Mouse (Mus musculus): ENCODE measurements around the gene Entpd4b. TPM values are rescaled to one million over a fixed set of nuclear protein-coding genes. Genes with fewer than 3 reads are reported as not detected.
"Not testable (repeated sequence)": the region's sequence is repeated elsewhere in the genome, so short reads cannot be mapped to it uniquely, and the experiment has no call there.

Entpd4b gene
- polyA plus RNA-seq (2012; rRNA removed): 60.9 and 61.5 TPM in 2 replicates

- not testable (repeated sequence) for DNase-seq (ENCODE audit: low read depth)
These were observed at the start of gene Entpd4b for GRCm38 (mm10) chr14:69555110-69555831. TSS of gene Entpd4b (plus strand) at chr14:69555424.

- DNase-seq (ENCODE audit: low read depth): not testable (repeated sequence)
These were observed 48.2 kb upstream of the Entpd4b start for GRCm38 (mm10) chr14:69507000-69507399.

DNA sequence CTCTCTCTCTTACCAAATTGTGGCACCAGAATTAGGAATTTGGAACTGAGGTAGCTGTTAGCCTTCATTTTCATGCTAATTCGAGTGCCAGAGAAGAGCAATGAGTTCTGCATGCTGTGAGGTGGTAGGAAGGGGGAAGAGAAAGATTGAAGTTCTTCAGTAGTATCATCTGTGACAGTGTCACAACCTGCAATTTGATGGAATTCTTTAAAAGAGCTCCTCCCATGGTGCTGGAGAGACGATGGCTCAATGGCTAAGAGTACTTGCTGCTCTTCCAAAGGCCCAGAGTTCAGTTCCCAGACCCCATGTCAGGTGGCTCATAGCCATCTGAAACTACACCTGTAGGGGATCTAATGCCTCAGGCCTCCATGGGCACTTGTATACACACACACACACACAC lies 42.8 kb upstream of the Entpd4b start, which contains the start of gene Gm27179:
Gm27179 (minus strand) TSS at position 101 of the 400 bp plus-strand sequence.
- not testable (repeated sequence) for DNase-seq (ENCODE audit: low read depth)

DNA sequence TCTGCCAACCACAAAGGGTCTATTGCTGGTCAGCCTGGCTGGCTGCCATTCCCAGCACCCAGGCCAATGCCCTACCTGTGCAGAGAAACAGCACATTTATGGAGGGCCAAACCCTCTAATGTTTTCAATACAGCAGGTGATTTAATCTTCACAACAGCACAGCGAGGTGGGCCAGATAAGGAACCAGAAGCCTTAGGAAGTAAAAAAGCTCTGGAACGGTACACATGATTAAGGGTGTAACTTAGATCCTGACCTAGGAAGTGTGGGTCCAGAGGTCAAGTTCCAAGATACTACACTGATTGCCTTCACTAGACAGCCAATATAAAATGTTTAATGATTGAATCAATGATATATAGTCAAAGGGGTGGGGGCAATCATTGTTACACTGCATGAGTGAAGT lies 34.4 kb upstream of the Entpd4b start:
- DNase-seq (ENCODE audit: low read depth): not testable (repeated sequence)

DNA sequence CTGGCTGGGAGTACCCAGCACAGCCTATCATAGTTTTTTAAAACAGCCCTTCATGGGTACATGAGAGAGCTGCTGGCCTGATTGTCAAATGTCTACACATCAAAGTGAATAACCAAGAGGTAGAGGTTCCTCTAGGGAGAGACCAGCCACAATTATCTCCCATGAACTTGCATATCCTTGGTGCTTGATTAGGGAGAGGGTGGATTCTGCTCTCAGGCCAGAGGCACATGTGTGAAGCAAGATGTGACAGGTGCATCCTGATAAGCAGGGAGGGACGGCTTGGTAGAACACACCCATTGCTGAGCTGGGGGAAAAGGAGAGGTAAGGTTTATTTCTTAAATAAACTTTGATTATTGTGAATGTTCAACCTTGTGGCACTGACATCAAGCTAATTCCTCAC lies 32.2 kb upstream of the Entpd4b start:
- not testable (repeated sequence) for DNase-seq (ENCODE audit: low read depth)

- DNase-seq (ENCODE audit: low read depth): not testable (repeated sequence)
These were observed 29.0 kb upstream of the Entpd4b start for GRCm38 (mm10) chr14:69526202-69526601.

DNA sequence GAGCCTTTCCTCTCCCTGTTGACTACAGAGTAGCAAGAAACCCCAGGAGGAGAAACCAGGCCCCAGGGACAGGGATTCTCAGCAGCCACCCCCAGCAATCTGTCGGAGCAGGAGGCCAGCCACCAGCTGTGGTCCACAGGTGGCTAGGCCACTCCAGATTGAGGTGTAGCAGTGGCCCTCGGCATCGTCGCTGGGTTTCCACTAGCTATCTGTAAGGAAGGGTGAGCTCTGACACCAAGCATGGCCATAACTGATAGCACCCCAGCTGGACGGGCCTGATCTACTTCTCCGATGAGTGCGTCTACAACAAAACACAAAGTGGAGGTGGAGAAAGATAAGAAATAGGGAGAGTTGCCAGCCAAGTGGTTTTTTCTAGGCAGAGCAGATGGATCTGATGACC lies 18.7 kb upstream of the Entpd4b start:
- not testable (repeated sequence) for DNase-seq (ENCODE audit: low read depth)

DNA sequence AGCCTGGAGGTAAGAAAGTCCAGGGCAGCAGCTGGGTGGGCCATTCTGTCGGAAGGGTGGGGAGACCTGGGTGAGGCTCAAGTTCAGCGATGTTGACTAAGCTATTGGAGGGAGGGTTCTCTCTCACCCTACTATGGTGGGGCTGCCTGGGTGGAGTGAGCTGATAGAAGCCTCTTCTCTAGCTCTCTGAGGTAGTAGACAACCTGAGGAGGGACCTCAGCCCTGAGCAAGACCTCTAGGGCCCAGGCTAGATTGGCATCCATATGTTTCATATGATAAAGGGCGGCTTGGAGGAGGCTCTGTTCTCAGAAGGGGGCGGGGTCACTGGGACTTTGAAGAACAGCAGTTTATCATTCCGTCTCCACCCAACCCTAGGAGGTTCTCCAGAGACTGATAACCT lies 15.1 kb upstream of the Entpd4b start:
- DNase-seq (ENCODE audit: low read depth): not testable (repeated sequence)

DNA sequence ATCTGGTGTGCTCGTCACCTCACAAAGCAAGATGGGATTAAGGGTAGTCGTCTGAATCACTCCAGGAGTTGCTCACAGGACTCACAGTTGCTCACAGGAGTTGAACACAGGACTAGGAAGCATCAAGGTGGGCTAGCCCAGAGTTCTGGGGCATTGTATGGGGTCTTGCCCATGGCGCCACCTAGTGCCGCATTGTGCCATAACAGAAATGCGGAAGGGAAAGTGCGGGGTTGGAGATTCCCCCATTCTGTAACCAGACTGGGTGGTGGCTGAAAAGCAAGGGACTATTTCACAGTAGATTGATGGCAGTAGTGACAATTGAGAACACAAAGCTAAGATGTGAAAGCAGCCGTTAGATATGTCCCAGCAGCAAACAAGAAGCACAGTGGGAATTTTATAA lies 12.5 kb upstream of the Entpd4b start:
- not testable (repeated sequence) for DNase-seq (ENCODE audit: low read depth)

DNA sequence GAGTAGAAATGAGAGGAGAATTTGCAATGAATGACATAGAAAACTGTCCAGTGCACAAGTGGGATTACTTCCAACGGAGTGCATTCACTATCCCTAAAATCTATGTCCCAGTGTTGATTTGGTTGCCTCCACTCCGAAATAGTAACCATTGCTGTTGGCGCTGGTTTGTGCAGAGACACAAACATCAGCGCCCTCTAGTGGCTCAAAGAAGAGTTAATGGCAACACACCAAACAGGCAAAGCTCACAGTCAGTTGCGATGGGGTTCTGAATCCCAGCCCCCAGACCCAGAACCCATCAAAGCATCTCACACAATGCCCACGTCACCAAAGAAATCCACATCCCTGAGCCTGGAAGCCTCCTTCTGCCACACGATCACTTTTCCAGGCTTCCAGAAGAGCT lies 11.2 kb upstream of the Entpd4b start:
- not testable (repeated sequence) for DNase-seq (ENCODE audit: low read depth)

GRCm38 (mm10) chr14:69545052-69545451 lies 10.2 kb upstream of the Entpd4b start:
- DNase-seq (ENCODE audit: low read depth): not testable (repeated sequence)

DNA sequence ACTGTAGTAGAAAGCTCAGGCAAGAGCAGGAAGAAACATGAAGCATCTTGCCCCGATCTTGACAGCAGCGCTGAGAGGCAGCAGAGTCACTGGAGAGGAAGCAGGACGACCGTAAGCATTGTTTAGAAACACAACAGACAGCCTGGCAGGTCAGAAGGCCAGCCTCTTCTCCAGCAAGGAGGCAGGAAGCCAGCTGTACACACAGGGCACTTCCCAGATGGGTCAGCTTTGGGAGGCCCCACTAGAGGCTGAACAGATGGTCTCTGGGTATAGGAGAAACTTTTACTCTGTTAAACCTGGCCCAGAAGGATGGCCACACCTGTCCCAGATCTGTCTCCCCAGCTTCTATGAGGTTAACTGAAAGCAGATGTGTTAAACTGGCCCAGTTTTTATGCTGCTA lies 7.9 kb upstream of the Entpd4b start:
- not testable (repeated sequence) for DNase-seq (ENCODE audit: low read depth)

DNA sequence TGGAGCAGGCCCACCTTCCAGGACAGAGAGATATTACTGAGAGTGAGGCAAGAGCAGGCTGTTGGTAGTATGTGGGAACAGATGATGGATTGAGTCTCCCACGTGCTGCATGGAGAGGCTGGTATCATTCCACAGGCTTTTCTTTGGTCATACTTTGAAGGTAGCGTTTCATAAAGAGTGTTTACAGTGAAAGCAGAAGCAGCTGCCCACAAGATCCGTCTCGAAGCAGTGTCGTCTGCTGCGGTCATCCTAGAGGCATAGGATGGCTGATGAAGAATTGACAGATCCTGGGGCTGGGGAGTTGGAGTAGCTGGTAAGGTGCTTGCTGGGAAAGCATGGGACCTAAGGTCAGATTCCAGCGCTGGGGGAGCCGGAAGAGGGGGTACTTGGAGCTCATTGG lies 1.6 kb downstream of the Entpd4b start:
- not testable (repeated sequence) for DNase-seq (ENCODE audit: low read depth)

DNA sequence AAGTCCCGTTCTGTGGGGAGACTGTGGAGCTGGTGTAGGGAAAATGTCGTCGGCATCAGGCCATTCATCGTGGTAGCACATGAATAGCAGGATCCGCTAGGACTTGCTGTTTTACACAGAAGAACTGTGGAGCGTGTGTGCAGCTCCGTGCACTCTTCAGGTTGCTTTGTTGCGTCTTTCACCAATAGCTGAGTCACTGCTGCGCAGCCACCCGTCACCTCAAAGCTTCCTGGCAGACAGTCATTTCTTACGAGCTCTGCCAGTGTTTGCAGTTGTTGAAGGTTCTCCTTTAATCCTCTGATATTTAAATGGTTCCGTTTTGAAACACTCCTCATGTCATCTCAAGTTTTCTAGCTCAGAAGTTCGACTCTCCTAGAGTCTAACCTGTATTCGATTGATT lies 2.3 kb downstream of the Entpd4b start:
- not testable (repeated sequence) for DNase-seq (ENCODE audit: low read depth)

Other genes with a start within 250 kb of the Entpd4b start
- gene Gm16867, start 52.1 kb upstream of the Entpd4b start, polyA plus RNA-seq (2012; rRNA removed): 1.6 and 2.2 TPM in 2 replicates
- gene Gm27179, start 42.9 kb upstream of the Entpd4b start, polyA plus RNA-seq (2012; rRNA removed): not detected in 2 replicates

Data from gonadal fat pad, adult 2 months (tissue).